Mouse (Mus musculus) liver, embryonic 12.5 days (tissue): ENCODE results near the gene Napa. TPM values are rescaled to one million over a fixed set of nuclear protein-coding genes. Genes with fewer than 3 reads are reported as not detected.

Source experiments
- ATAC-seq: fragments of 200-750 bp; cut with Nextera tagmentation; 2 replicates; pipeline ENCODE4 v1.8.0; 2017; ENCODE audit warnings: moderate number of reproducible peaks, mild to moderate bottlenecking, moderate library complexity
- H3K27ac ChIP-seq: fragments of 300-500 bp; sonication (generic); 2 replicates; pipeline ENCODE4 v1.5.1; 2016; ENCODE audit warnings: mild to moderate bottlenecking
- H3K27me3 ChIP-seq: fragments of 300-500 bp; sonication (generic); replicated peaks from 2 replicates; pipeline ENCODE4 v1.6.1; 2016; ENCODE audit warnings: mild to moderate bottlenecking, moderate library complexity
- H3K36me3 ChIP-seq: fragments of 300-500 bp; sonication (generic); 2 replicates; pipeline ENCODE4 v1.6.1; 2016; ENCODE audit warnings: mild to moderate bottlenecking, moderate library complexity
- H3K4me1 ChIP-seq: fragments of 300-500 bp; sonication (generic); 2 replicates; pipeline ENCODE4 v1.6.1; 2016
- H3K4me2 ChIP-seq: fragments of 300-500 bp; sonication (generic); 2 replicates; pipeline ENCODE4 v1.6.1; 2016; ENCODE audit warnings: mild to moderate bottlenecking, moderate library complexity
- H3K4me3 ChIP-seq: fragments of 300-500 bp; sonication (generic); 2 replicates; pipeline ENCODE4 v1.5.1; 2016; ENCODE audit warnings: mild to moderate bottlenecking, moderate library complexity
- H3K9ac ChIP-seq: fragments of 300-500 bp; sonication (generic); 2 replicates; pipeline ENCODE4 v1.6.1; 2016; ENCODE audit warnings: mild to moderate bottlenecking, moderate library complexity
- H3K9me3 ChIP-seq: fragments of 300-500 bp; sonication (generic); replicated peaks from 2 replicates; pipeline ENCODE4 v1.6.1; 2016; ENCODE audit warnings: mild to moderate bottlenecking, moderate library complexity
- WGBS: fragments of 180-500 bp; shearing (Covaris S2); methylation state at CpG from one replicate; pipeline ENCODE4 v1.1.7; 2016; ENCODE audit not compliant: insufficient replicate concordance; 5-methylcytosine and 5-hydroxymethylcytosine counted together
- polyA plus RNA-seq: library from polyadenylated mRNA; unstranded; fragments of >200 nt; fragmentation: Nextera tagmentation; extraction: Ambion mirVana; gene quantifications from 2 replicates; pipeline ENCODE4 v1.2.1, GENCODE M21; 2016

Napa gene
- polyA plus RNA-seq, 1 experiment from 2014 or later, result 165 TPM

GRCm38 (mm10) chr7:16101081-16101480, 2.8 kb downstream of the Napa start:
- Histone ChIP-seq H3K4me1 (peaks cover 53% of the 10 kb centered on the region), H3K4me3 (peak overlapping the region; percentile 95), H3K9ac (peak overlapping the region; percentile 98), H3K36me3 (peaks cover 56% of the 10 kb centered on the region), H3K4me2 (peak overlapping the region; percentile 95), H3K27me3 (no peaks in the 10 kb centered on the region), H3K9me3 (no peaks in the 10 kb centered on the region), H3K27ac (peak overlapping the region; percentile 96; the same call in 1 of the 2 replicates)
- no peak for ATAC-seq
- WGBS, result 88% methylated on average over 7 of the region's 7 CpGs

DNA sequence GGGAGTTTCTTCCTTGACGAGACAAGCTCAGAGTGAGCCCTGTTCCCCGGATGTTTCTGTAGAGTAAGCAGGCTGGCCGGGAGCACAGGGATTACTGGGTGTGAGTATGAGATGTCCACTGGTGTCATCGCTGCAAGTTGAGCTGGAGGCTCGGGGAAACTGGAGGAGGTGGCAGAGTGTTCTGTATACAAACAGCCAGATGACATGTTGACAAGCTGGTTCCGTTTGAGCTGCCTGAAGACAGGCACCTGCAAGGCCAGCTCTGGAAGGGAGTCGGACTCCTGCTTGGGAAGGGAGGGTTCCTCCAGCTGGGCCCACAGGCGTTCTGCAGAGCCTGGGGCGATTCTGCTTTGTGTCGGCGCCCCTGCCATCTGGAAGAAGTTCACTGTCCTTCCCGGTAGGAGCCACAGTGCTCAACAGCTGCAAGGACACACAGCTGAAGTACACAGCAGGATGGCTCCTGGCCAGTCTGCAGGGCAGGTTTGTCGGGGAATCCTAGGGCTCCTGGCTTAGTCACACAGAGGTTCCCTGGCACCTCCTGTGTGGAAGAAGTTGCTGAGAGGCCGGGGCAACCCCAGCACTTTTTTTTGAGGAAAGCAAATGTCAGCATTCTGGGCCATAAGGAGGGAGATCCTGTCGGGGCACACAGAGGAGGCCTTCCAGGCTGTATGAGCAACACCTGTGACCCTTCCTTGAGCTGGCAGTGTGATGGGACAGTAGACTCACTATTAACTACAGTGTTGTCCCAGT, 3.6 kb downstream of the Napa start:
- no peak overlapping the region for H3K9ac ChIP-seq
- WGBS, result 83% methylated on average over 15 of the region's 15 CpGs
- ATAC-seq, result no peak
- no peak overlapping the region for H3K4me3 ChIP-seq
- peaks cover 53% of the 10 kb centered on the region for H3K4me1 ChIP-seq
- H3K36me3 ChIP-seq, result peaks cover 64% of the 10 kb centered on the region
- H3K27me3 ChIP-seq, result no peaks in the 10 kb centered on the region
- H3K27ac ChIP-seq, result no peak overlapping the region
- H3K4me2 ChIP-seq, result no peak overlapping the region
- no peaks in the 10 kb centered on the region for H3K9me3 ChIP-seq

DNA sequence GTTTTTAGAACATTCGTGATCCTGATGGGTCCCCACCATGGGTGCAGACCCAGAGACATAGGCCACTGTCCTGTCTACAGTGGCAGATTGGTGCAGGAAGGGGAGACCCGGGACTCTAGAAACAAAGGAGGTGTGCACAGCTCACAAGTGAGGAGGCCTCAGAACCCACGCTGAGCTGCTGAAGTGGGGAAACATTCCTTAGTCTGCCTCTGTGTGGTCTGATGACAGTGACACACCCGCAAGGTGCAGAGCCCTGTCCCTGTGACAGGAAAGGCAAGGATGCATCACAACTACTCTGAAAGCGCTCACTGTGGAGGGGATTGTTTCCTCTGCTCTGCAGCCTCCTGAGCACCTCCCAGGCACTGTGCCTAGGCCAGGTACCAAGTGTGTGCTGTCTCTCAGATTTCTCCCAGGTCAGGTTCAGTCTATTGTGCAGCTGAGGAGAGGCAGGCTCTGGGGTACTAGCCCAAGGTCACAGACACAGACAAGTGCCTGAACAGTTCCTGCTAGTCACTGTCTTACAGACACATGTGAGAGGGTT, 4.5 kb downstream of the Napa start:
- Histone ChIP-seq H3K4me3 (no peak overlapping the region), H3K4me2 (no peak overlapping the region), H3K36me3 (peaks cover 72% of the 10 kb centered on the region), H3K9ac (no peak overlapping the region), H3K4me1 (peaks cover 47% of the 10 kb centered on the region), H3K27ac (no peak overlapping the region), H3K9me3 (no peaks in the 10 kb centered on the region), H3K27me3 (no peaks in the 10 kb centered on the region)
- 84% methylated on average over 5 of the region's 5 CpGs for WGBS
- no peak for ATAC-seq

DNA sequence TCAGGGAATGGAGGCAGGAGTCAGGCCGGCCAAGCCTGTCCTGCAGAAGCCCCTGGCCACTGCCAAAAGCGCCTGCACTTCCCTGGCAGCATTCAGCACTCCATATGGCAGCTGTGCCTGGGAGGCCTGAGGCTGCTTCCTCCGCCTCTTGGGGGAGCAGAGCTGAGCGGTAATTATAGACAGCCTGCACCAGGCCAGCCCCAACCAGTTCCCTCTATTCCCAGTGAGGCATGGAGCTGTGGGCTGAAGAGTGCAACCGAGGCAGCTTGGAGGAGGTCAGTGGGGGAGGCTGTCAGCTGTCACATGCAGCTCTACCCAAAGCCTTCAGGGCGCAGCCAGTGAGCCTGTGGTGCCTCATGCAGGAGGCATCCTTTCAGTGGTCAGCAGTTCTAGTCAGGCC, 5.5 kb downstream of the Napa start:
- 82% methylated on average over 6 of the region's 6 CpGs for WGBS
- Histone ChIP-seq H3K9ac (no peak overlapping the region), H3K36me3 (peaks cover 82% of the 10 kb centered on the region)

GRCm38 (mm10) chr7:16104611-16105388, 6.5 kb downstream of the Napa start:
- Histone ChIP-seq H3K4me2 (no peak overlapping the region), H3K27ac (no peak overlapping the region), H3K9ac (no peak overlapping the region), H3K27me3 (no peaks in the 10 kb centered on the region), H3K4me3 (no peak overlapping the region), H3K36me3 (peaks cover 93% of the 10 kb centered on the region), H3K9me3 (no peaks in the 10 kb centered on the region), H3K4me1 (peaks cover 38% of the 10 kb centered on the region)
- no peak for ATAC-seq
- WGBS, result 89% methylated on average over 7 of the region's 7 CpGs

More for the DNA sequence above, 5.5 kb downstream of the Napa start:
- H3K4me3 ChIP-seq, result no peak overlapping the region
- ATAC-seq, result no peak
- H3K4me2 ChIP-seq, result no peak overlapping the region
- no peak overlapping the region for H3K27ac ChIP-seq
- no peaks in the 10 kb centered on the region for H3K9me3 ChIP-seq
- H3K27me3 ChIP-seq, result no peaks in the 10 kb centered on the region
- peaks cover 46% of the 10 kb centered on the region for H3K4me1 ChIP-seq

DNA sequence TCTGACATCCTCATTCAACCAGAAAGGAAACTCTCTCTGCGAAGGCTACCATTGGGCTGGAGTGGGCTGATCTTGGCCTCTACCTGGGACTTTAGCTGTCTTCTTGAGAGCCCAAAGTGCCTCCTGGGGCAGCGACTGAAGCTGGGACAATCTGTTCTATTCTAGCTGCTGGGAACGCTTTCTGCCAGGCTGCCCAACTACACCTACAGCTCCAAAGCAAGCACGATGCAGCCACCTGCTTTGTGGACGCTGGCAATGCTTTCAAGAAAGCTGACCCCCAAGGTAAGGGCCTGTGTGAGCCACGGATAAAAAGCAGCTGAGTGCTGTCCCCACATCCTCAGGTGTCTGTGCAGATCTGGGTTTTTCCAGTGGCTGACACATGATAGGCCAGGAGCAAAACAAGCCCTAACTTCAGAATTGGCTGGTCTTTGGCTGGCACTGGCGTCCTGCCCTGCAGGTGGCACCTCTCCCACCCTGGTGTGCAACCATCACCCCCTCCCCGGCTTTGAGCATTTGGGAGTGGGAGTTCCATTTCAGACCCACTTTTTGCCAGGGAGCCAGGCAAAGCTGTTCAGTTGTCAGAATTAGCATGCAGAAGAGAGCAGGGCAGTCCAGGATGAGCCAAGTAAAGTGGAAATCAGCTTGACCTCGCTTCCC, 10.8 kb downstream of the Napa start:
- no peak overlapping the region for H3K4me3 ChIP-seq
- no peak overlapping the region for H3K9ac ChIP-seq
- 87% methylated on average over 9 of the region's 9 CpGs for WGBS
- no peaks in the 10 kb centered on the region for H3K9me3 ChIP-seq
- peaks cover 9% of the 10 kb centered on the region; the same call in 1 of the 2 replicates for H3K4me1 ChIP-seq
- H3K4me2 ChIP-seq, result no peak overlapping the region
- H3K27me3 ChIP-seq, result no peaks in the 10 kb centered on the region
- no peak for ATAC-seq
- no peak overlapping the region for H3K27ac ChIP-seq
- peaks cover 99% of the 10 kb centered on the region for H3K36me3 ChIP-seq

DNA sequence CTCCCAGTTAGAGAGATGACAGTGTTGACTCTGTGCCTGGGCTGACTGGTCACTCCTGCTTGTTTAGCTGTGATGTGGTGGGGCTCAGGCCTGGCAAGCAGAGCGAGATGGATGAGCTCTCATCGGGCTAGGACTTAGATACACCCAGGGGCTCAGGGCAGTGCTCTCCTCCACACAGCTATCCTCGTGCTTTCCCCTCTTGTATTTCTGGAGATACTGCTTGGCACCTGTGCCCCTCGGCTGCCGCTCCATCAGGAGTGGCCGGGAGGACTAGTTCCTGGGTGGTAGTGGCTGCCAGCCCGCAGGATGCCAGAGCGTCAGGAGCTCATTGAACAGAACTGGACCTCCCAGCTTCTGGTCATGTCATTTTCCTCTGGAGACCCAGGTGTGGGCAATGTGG, 11.9 kb downstream of the Napa start:
- 0 out of 2 replicates have a peak, but pooled peaks cover 5% of the 10 kb centered on the region for H3K4me1 ChIP-seq
- no peak overlapping the region for H3K9ac ChIP-seq
- H3K27ac ChIP-seq, result no peak overlapping the region
- ATAC-seq, result no peak
- H3K4me3 ChIP-seq, result no peak overlapping the region
- no peak overlapping the region for H3K4me2 ChIP-seq
- no peaks in the 10 kb centered on the region for H3K9me3 ChIP-seq
- H3K27me3 ChIP-seq, result no peaks in the 10 kb centered on the region
- H3K36me3 ChIP-seq, result peaks cover 99% of the 10 kb centered on the region
- WGBS, result 93% methylated on average over 8 of the region's 8 CpGs

- Histone ChIP-seq H3K27me3 (no peaks in the 10 kb centered on the region), H3K4me3 (no peak overlapping the region), H3K9ac (no peak overlapping the region), H3K9me3 (no peaks in the 10 kb centered on the region), H3K4me1 (0 out of 2 replicates have a peak, but pooled peaks cover 5% of the 10 kb centered on the region), H3K27ac (no peak overlapping the region), H3K36me3 (peaks cover 100% of the 10 kb centered on the region), H3K4me2 (no peak overlapping the region)
- 78% methylated on average over 7 of the region's 7 CpGs for WGBS
- no peak for ATAC-seq
These were observed 13.2 kb downstream of the Napa start for GRCm38 (mm10) chr7:16111284-16112090.

DNA sequence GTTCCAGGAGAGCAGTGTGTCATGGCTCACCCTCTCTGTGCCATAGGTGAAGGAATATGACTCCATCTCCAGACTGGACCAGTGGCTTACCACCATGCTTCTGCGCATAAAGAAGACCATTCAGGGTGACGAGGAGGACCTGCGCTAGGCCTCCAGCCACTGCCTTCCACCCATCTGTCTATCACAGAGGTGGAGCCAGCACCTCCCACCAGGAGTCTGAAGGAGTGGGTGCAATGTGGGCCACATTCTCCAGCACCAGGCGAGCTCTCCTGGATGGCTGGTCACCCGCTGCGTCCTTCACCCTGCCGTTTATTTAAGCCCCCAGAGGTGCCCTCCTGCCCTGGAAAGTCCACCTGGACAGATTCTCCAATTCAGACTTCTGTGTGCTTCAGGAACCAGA, 18.2 kb downstream of the Napa start:
- Histone ChIP-seq H3K9me3 (no peaks in the 10 kb centered on the region), H3K36me3 (peaks cover 66% of the 10 kb centered on the region), H3K4me3 (no peak overlapping the region), H3K27ac (no peak overlapping the region), H3K4me1 (peaks cover 20% of the 10 kb centered on the region), H3K4me2 (no peak overlapping the region), H3K27me3 (no peaks in the 10 kb centered on the region), H3K9ac (no peak overlapping the region)
- ATAC-seq, result no peak
- 90% methylated on average over 7 of the region's 7 CpGs for WGBS

- no peak overlapping the region for H3K4me3 ChIP-seq
- H3K4me2 ChIP-seq, result no peak overlapping the region
- peaks cover 60% of the 10 kb centered on the region for H3K36me3 ChIP-seq
- ATAC-seq, result no peak
- H3K27me3 ChIP-seq, result no peaks in the 10 kb centered on the region
- no peak overlapping the region for H3K9ac ChIP-seq
- 83% methylated on average over 3 of the region's 3 CpGs for WGBS
- H3K4me1 ChIP-seq, result peaks cover 20% of the 10 kb centered on the region
- H3K27ac ChIP-seq, result no peak overlapping the region; the same call in 1 of the 2 replicates
- no peaks in the 10 kb centered on the region for H3K9me3 ChIP-seq
These were observed 18.8 kb downstream of the Napa start for GRCm38 (mm10) chr7:16117100-16117499.

GRCm38 (mm10) chr7:16119569-16120261, 21.5 kb downstream of the Napa start, which contains the start of gene Kptn:
Gene Kptn (plus strand): TSS chr7:16119895.
- H3K27me3 ChIP-seq, result no peaks in the 10 kb centered on the region
- no peaks in the 10 kb centered on the region for H3K9me3 ChIP-seq
- H3K27ac ChIP-seq, result peak within 1 kb of the TSS; percentile 76
- WGBS, result 1% methylated on average over 33 of the region's 33 CpGs
- H3K4me2 ChIP-seq, result peak within 1 kb of the TSS; percentile 73
- H3K9ac ChIP-seq, result peak within 1 kb of the TSS; percentile 77
- peak; percentile 82 for ATAC-seq
- H3K36me3 ChIP-seq, result peaks cover 33% of the 10 kb centered on the region
- H3K4me3 ChIP-seq, result peak within 1 kb of the TSS; percentile 76
- H3K4me1 ChIP-seq, result peaks cover 20% of the 10 kb centered on the region
